Mouse (Mus musculus) ES-E14 (cell line): ENCODE measurements around the gene Tm4sf1. TPM values are rescaled to one million over a fixed set of nuclear protein-coding genes. Genes with fewer than 3 reads are reported as not detected.

ENCODE experiments used
- DNase-seq: peaks from one replicate; pipeline ENCODE4 v3.0.0-alpha.2; 2013; ENCODE audit warnings: low read depth, low spot score
- H3K27ac ChIP-seq: 2 replicates; pipeline ENCODE4 v1.5.1; 2012; ENCODE audit warnings: low read depth, mild to moderate bottlenecking, low read length, moderate library complexity, mixed read lengths; ENCODE audit not compliant: poor library complexity, insufficient read depth, severe bottlenecking
- H3K36me3 ChIP-seq: 2 replicates; pipeline ENCODE4 v1.6.1; 2012; ENCODE audit warnings: mild to moderate bottlenecking, low read length, moderate library complexity, mixed read lengths; ENCODE audit not compliant: control insufficient read depth, poor library complexity, insufficient read depth, severe bottlenecking
- H3K4me1 ChIP-seq, 2 experiments: fragments of 150-350 bp in 1 of 2; sonication (generic) in 1 of 2; 2 replicates each; pipeline ENCODE4 v1.6.1; 2012; ENCODE audit warnings: low read length in 2 of 2, mild to moderate bottlenecking in 1 of 2, mixed read lengths in 1 of 2; ENCODE audit not compliant: control insufficient read depth in 2 of 2, insufficient read depth in 2 of 2, poor library complexity in 1 of 2
- H3K4me3 ChIP-seq, 2 experiments: fragments of 150-350 bp in 1 of 2; sonication (generic) in 1 of 2; 2 replicates each; pipeline ENCODE4 v1.5.1; 2012; ENCODE audit warnings: low read length in 2 of 2, low read depth in 1 of 2, mild to moderate bottlenecking in 1 of 2, mixed read lengths in 1 of 2; ENCODE audit not compliant: insufficient read depth in 1 of 2, poor library complexity in 1 of 2, severe bottlenecking in 1 of 2
- H3K9ac ChIP-seq: 2 replicates; pipeline ENCODE4 v1.6.1; 2012; ENCODE audit warnings: low read depth, mild to moderate bottlenecking, low read length, mixed read lengths; ENCODE audit not compliant: poor library complexity, insufficient read depth, severe bottlenecking
- H3K9me3 ChIP-seq: fragments of 150-350 bp; sonication (generic); 2 replicates; pipeline ENCODE4 v1.6.1; 2012; ENCODE audit warnings: low read depth, mild to moderate bottlenecking, low read length; ENCODE audit not compliant: control insufficient read depth, insufficient read depth
- CHD2 ChIP-seq: IDR thresholded peaks from 2 replicates; pipeline ENCODE4 v1.6.1; 2014; ENCODE audit warnings: mild to moderate bottlenecking, low read depth, low read length, inconsistent platforms
- HCFC1 ChIP-seq: IDR thresholded peaks from 2 replicates; pipeline ENCODE4 v1.6.1; 2012; ENCODE audit warnings: low read length, inconsistent platforms, borderline replicate concordance; ENCODE audit not compliant: insufficient read depth
- MAFK ChIP-seq: IDR thresholded peaks from 2 replicates; pipeline ENCODE4 v1.6.1; 2014; ENCODE audit warnings: mild to moderate bottlenecking, low read depth, low read length, inconsistent platforms; ENCODE audit not compliant: insufficient read depth
- ZC3H11A ChIP-seq: IDR thresholded peaks from 2 replicates; pipeline ENCODE4 v1.6.1; 2012; ENCODE audit warnings: low read depth, mild to moderate bottlenecking, inconsistent platforms, low read length, borderline replicate concordance
- ZNF384 ChIP-seq: IDR thresholded peaks from 2 replicates; pipeline ENCODE4 v1.6.1; 2012; ENCODE audit warnings: low read depth, low read length, inconsistent platforms
- in situ Hi-C, 2 experiments: fragments of 600-800 bp; cut with MboI; formaldehyde crosslinking; loops; one replicate each; pipeline ENCODE4 v1.15.1; 2025; ENCODE audit warnings: low sequenced_read_pairs in 2 of 2, inconsistent platforms in 1 of 2; ENCODE audit not compliant: unreplicated experiment in 2 of 2
- total RNA-seq: library from RNA; depleted of rRNA; stranded (reverse); fragments of 300-350 nt; gene quantifications from 2 replicates; pipeline ENCODE4 v1.2.3, GENCODE M21; 2012; rRNA removed

The Tm4sf1 gene
- total RNA-seq, 1 experiment, result 5.1 TPM

DNA sequence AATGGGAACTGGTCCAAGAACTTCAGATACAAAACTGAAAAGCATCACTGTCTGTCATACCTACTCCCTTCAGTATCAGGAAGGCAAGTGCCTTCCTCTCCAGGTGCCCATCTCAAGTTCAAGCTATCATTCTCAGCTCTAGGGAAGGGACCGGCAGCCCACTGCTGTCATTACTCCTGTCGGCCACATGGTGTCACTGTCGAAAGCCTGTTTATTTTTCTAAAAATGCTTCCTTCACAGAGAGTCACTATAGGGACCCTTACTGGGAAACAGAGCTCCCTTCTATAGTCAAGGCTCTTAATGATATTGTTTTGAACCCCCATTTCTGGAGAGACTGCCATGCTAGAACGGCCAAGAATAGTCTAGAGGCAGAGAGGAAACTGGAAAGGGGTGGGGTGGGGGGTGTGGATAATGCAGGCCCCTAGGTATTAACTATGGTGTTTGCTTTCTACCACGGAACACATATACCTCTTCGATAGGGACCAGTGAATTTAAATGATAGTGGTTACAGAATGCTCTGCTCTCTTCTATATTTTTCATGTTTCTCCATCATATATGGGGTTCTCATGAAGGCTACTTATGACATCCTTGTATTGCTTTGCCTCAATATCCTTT lies 34.1 kb downstream of the Tm4sf1 start:
- Histone ChIP-seq H3K9ac (no peak overlapping the region), H3K4me3 (no peak overlapping the region), H3K36me3 (no peaks in the 10 kb centered on the region), H3K9me3 (no peaks in the 10 kb centered on the region), H3K27ac (no peak overlapping the region), H3K4me1 (no peaks in the 10 kb centered on the region)
- TF ChIP-seq ZNF384, result no peak
- TF ChIP-seq ZC3H11A, result peak; percentile 74
- DNase-seq, result peak; percentile 33
- in situ Hi-C loops, result loop anchor here in 1 of 2 experiments (25.0 kb wide), 1 partner anchor 370 kb away; no protein-coding TSS in a partner anchor

DNA sequence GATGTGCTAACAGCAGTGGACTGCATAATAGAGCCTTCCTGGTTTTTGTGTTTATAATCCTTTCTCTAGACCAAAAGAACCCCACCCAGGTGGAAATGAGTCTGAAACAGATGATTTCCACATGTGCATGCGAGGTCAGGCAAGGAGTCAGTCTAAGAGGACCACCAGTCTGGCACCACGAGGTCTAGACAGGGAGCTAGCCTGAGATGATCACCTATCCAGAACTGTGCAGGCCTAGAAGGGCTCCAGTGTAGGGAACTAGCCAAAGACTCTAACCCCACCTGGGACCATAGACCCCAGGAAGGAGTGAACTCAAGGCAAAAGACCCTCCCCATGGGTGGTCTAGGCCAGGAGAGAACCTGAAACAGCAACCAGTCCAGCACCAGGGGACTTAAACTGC lies 48.7 kb downstream of the Tm4sf1 start:
- in situ Hi-C loops, result loop anchor here in 1 of 2 experiments (25.0 kb wide), 1 partner anchor 384 kb away; no protein-coding TSS in a partner anchor

GRCm38 (mm10) chr3:57252551-57252950 lies 49.2 kb downstream of the Tm4sf1 start:
- Histone ChIP-seq H3K4me3 (no peak overlapping the region), H3K36me3 (no peaks in the 10 kb centered on the region), H3K9ac (no peak overlapping the region), H3K9me3 (0 out of 2 replicates have a peak, but pooled peaks cover 2% of the 10 kb centered on the region), H3K27ac (no peak overlapping the region), H3K4me1 (no peaks in the 10 kb centered on the region)
- in situ Hi-C loops, result loop anchor here in 1 of 2 experiments (25.0 kb wide), 1 partner anchor 385 kb away; no protein-coding TSS in a partner anchor
- DNase-seq, result no peak
- TF ChIP-seq ZNF384, result no peak

More for the DNA sequence above, 48.7 kb downstream of the Tm4sf1 start:
- Histone ChIP-seq H3K4me1 (no peaks in the 10 kb centered on the region), H3K9me3 (0 out of 2 replicates have a peak, but pooled peaks cover 2% of the 10 kb centered on the region), H3K36me3 (no peaks in the 10 kb centered on the region), H3K4me3 (no peak overlapping the region), H3K9ac (no peak overlapping the region), H3K27ac (no peak overlapping the region)
- no peak for TF ChIP-seq HCFC1
- no peak for TF ChIP-seq CHD2
- no peak for TF ChIP-seq ZC3H11A
- TF ChIP-seq ZNF384, result no peak
- TF ChIP-seq MAFK, result no peak
- no peak for DNase-seq

GRCm38 (mm10) chr3:57245242-57245641 lies 56.5 kb downstream of the Tm4sf1 start:
- no peaks in the 10 kb centered on the region for H3K36me3 ChIP-seq
- H3K4me1 ChIP-seq, result no peaks in the 10 kb centered on the region
- no peak for DNase-seq
- no peak for TF ChIP-seq ZNF384
- TF ChIP-seq ZC3H11A, result no peak
- no peak for TF ChIP-seq MAFK
- TF ChIP-seq HCFC1, result no peak
- TF ChIP-seq CHD2, result no peak
- H3K27ac ChIP-seq, result no peak overlapping the region
- H3K4me3 ChIP-seq, result no peak overlapping the region
- peaks cover 4% of the 10 kb centered on the region; the same call in 1 of the 2 replicates for H3K9me3 ChIP-seq
- in situ Hi-C loops, result no loop called here
- no peak overlapping the region for H3K9ac ChIP-seq

Other genes starting within 250 kb of the Tm4sf1 start
- not detected in 2 replicates for gene Tm4sf4, start 123.3 kb upstream of the Tm4sf1 start, total RNA-seq